Mouse (Mus musculus): ENCODE measurements at regions not wholly inside any gene's neighbourhood (a gene's known extent, or its start where the extent isn't known, plus 50 kb on each side); places are given as distances from the start of the nearest gene placed in this dataset.

- Histone ChIP-seq H3K27ac (ENCODE audit: low read length) (peak overlapping the region; percentile 86), H3K4me1 (replicated peaks; ENCODE audit: control insufficient read depth, insufficient read depth, low read length) (peaks cover 28% of the 10 kb centered on the region), H3K9me3 (ENCODE audit: control insufficient read depth, low read length) (no peaks in the 10 kb centered on the region; the same call in 1 of the 2 replicates), H3K9ac (replicated peaks; ENCODE audit: low read depth, low read length) (no peak overlapping the region; the same call in 1 of the 2 replicates), H3K4me3 (replicated peaks; ENCODE audit: low read length) (no peak overlapping the region), H3K4me2 (ENCODE audit: low read length) (no peak overlapping the region), H3K27me3 (replicated peaks; ENCODE audit: control insufficient read depth, insufficient read depth, low read length) (no peaks in the 10 kb centered on the region), H3K36me3 (ENCODE audit: control insufficient read depth, insufficient read depth) (no peaks in the 10 kb centered on the region)
- ATAC-seq, result no peak
- WGBS, result 10% methylated on average over 4 of the region's 4 CpGs
These were observed 97.2 kb upstream of the Pam start for GRCm38 (mm10) chr1:98192671-98193070.

GRCm38 (mm10) chr1:98192044-98192484, 96.6 kb upstream of the Pam start:
- peak overlapping the region; percentile 34 for H3K9ac ChIP-seq (replicated peaks; ENCODE audit: low read depth, low read length)
- H3K27ac ChIP-seq (ENCODE audit: low read length), result peak overlapping the region; percentile 86
- peak overlapping the region; percentile 37 for H3K4me2 ChIP-seq (ENCODE audit: low read length)
- H3K9me3 ChIP-seq (ENCODE audit: control insufficient read depth, low read length), result no peaks in the 10 kb centered on the region; the same call in 1 of the 2 replicates
- H3K36me3 ChIP-seq (ENCODE audit: control insufficient read depth, insufficient read depth), result no peaks in the 10 kb centered on the region
- ATAC-seq, result peak; percentile 29; the same call in 1 of the 2 replicates
- H3K27me3 ChIP-seq (replicated peaks; ENCODE audit: control insufficient read depth, insufficient read depth, low read length), result no peaks in the 10 kb centered on the region
- H3K4me3 ChIP-seq (replicated peaks; ENCODE audit: low read length), result no peak overlapping the region
- peaks cover 28% of the 10 kb centered on the region for H3K4me1 ChIP-seq (replicated peaks; ENCODE audit: control insufficient read depth, insufficient read depth, low read length)
- 15% methylated on average over 8 of the region's 8 CpGs for WGBS

- Histone ChIP-seq H3K9ac (replicated peaks; ENCODE audit: low read depth, low read length) (no peak overlapping the region), H3K4me2 (ENCODE audit: low read length) (peak overlapping the region; percentile 41; the same call in 1 of the 2 replicates)
- WGBS, result 3% methylated on average over 2 of the region's 2 CpGs
These were observed 95.9 kb upstream of the Pam start for GRCm38 (mm10) chr1:98191331-98191730.

GRCm38 (mm10) chr1:98190741-98191140, 95.3 kb upstream of the Pam start:
- 8% methylated on average over 6 of the region's 6 CpGs for WGBS
- no peak overlapping the region; the same call in 1 of the 2 replicates for H3K9ac ChIP-seq (replicated peaks; ENCODE audit: low read depth, low read length)

More at GRCm38 (mm10) chr1:98191331-98191730, 95.9 kb upstream of the Pam start:
- Histone ChIP-seq H3K27me3 (replicated peaks; ENCODE audit: control insufficient read depth, insufficient read depth, low read length) (no peaks in the 10 kb centered on the region), H3K4me3 (replicated peaks; ENCODE audit: low read length) (no peak overlapping the region), H3K27ac (ENCODE audit: low read length) (peak overlapping the region; percentile 87), H3K9me3 (ENCODE audit: control insufficient read depth, low read length) (no peaks in the 10 kb centered on the region; the same call in 1 of the 2 replicates), H3K4me1 (replicated peaks; ENCODE audit: control insufficient read depth, insufficient read depth, low read length) (peaks cover 28% of the 10 kb centered on the region), H3K36me3 (ENCODE audit: control insufficient read depth, insufficient read depth) (no peaks in the 10 kb centered on the region)
- 0 out of 2 replicates have a peak, but pooled peaks have one; percentile 7 for ATAC-seq

GRCm38 (mm10) chr1:98189991-98190471, 94.6 kb upstream of the Pam start:
- no peak overlapping the region for H3K4me3 ChIP-seq (replicated peaks; ENCODE audit: low read length)
- H3K27me3 ChIP-seq (replicated peaks; ENCODE audit: control insufficient read depth, insufficient read depth, low read length), result no peaks in the 10 kb centered on the region
- no peaks in the 10 kb centered on the region; the same call in 1 of the 2 replicates for H3K9me3 ChIP-seq (ENCODE audit: control insufficient read depth, low read length)
- ATAC-seq, result peak; percentile 96
- 0 out of 2 replicates have a peak overlapping the region, but pooled peaks have one; percentile 17 for H3K4me2 ChIP-seq (ENCODE audit: low read length)
- no peaks in the 10 kb centered on the region for H3K36me3 ChIP-seq (ENCODE audit: control insufficient read depth, insufficient read depth)
- peaks cover 28% of the 10 kb centered on the region for H3K4me1 ChIP-seq (replicated peaks; ENCODE audit: control insufficient read depth, insufficient read depth, low read length)
- no peak overlapping the region for H3K9ac ChIP-seq (replicated peaks; ENCODE audit: low read depth, low read length)
- H3K27ac ChIP-seq (ENCODE audit: low read length), result peak overlapping the region; percentile 77
- WGBS, result 6% methylated on average over 6 of the region's 6 CpGs

More at GRCm38 (mm10) chr1:98190741-98191140, 95.3 kb upstream of the Pam start:
- Histone ChIP-seq H3K4me2 (ENCODE audit: low read length) (peak overlapping the region; percentile 41), H3K4me3 (replicated peaks; ENCODE audit: low read length) (no peak overlapping the region), H3K27me3 (replicated peaks; ENCODE audit: control insufficient read depth, insufficient read depth, low read length) (no peaks in the 10 kb centered on the region), H3K4me1 (replicated peaks; ENCODE audit: control insufficient read depth, insufficient read depth, low read length) (peaks cover 28% of the 10 kb centered on the region), H3K9me3 (ENCODE audit: control insufficient read depth, low read length) (no peaks in the 10 kb centered on the region; the same call in 1 of the 2 replicates), H3K36me3 (ENCODE audit: control insufficient read depth, insufficient read depth) (no peaks in the 10 kb centered on the region), H3K27ac (ENCODE audit: low read length) (peak overlapping the region; percentile 87)
- ATAC-seq, result 0 out of 2 replicates have a peak, but pooled peaks have one; percentile 14

- Histone ChIP-seq H3K4me2 (ENCODE audit: low read length) (0 out of 2 replicates have a peak overlapping the region, but pooled peaks have one; percentile 23), H3K9me3 (ENCODE audit: control insufficient read depth, low read length) (no peaks in the 10 kb centered on the region), H3K27me3 (replicated peaks; ENCODE audit: control insufficient read depth, insufficient read depth, low read length) (no peaks in the 10 kb centered on the region), H3K27ac (ENCODE audit: low read length) (peak overlapping the region; percentile 33), H3K36me3 (ENCODE audit: control insufficient read depth, insufficient read depth) (no peaks in the 10 kb centered on the region), H3K9ac (replicated peaks; ENCODE audit: low read depth, low read length) (0 out of 2 replicates have a peak overlapping the region, but pooled peaks have one; percentile 29), H3K4me3 (replicated peaks; ENCODE audit: low read length) (no peak overlapping the region), H3K4me1 (replicated peaks; ENCODE audit: control insufficient read depth, insufficient read depth, low read length) (peaks cover 5% of the 10 kb centered on the region; the same call in 1 of the 2 replicates)
- peak; percentile 72 for ATAC-seq
- WGBS, result 6% methylated on average over 6 of the region's 6 CpGs
These were observed 84.9 kb upstream of the Pam start for GRCm38 (mm10) chr1:98180372-98180771.

GRCm38 (mm10) chr1:98179030-98179429, 83.6 kb upstream of the Pam start:
- H3K4me1 ChIP-seq (replicated peaks; ENCODE audit: control insufficient read depth, insufficient read depth, low read length), result peaks cover 14% of the 10 kb centered on the region
- no peak overlapping the region for H3K27ac ChIP-seq (ENCODE audit: low read length)
- 38% methylated on average over 1 of the region's 1 CpGs for WGBS
- H3K9ac ChIP-seq (replicated peaks; ENCODE audit: low read depth, low read length), result no peak overlapping the region
- no peak overlapping the region for H3K4me2 ChIP-seq (ENCODE audit: low read length)
- H3K27me3 ChIP-seq (replicated peaks; ENCODE audit: control insufficient read depth, insufficient read depth, low read length), result no peaks in the 10 kb centered on the region
- H3K9me3 ChIP-seq (ENCODE audit: control insufficient read depth, low read length), result no peaks in the 10 kb centered on the region
- H3K36me3 ChIP-seq (ENCODE audit: control insufficient read depth, insufficient read depth), result no peaks in the 10 kb centered on the region
- H3K4me3 ChIP-seq (replicated peaks; ENCODE audit: low read length), result no peak overlapping the region
- peak; percentile 57 for ATAC-seq

- 65% methylated on average over 4 of the region's 4 CpGs for WGBS
- no peak for ATAC-seq
These were observed 79.3 kb upstream of the Pam start for GRCm38 (mm10) chr1:98174811-98175132.

GRCm38 (mm10) chr1:98173907-98174810, 78.7 kb upstream of the Pam start:
- 51% methylated on average over 11 of the region's 11 CpGs for WGBS
- ATAC-seq, result peak; percentile 72
- Histone ChIP-seq H3K27ac (ENCODE audit: low read length) (peak overlapping the region; percentile 48), H3K27me3 (replicated peaks; ENCODE audit: control insufficient read depth, insufficient read depth, low read length) (no peaks in the 10 kb centered on the region), H3K36me3 (ENCODE audit: control insufficient read depth, insufficient read depth) (no peaks in the 10 kb centered on the region), H3K9ac (replicated peaks; ENCODE audit: low read depth, low read length) (no peak overlapping the region), H3K4me2 (ENCODE audit: low read length) (no peak overlapping the region), H3K4me3 (replicated peaks; ENCODE audit: low read length) (no peak overlapping the region), H3K4me1 (replicated peaks; ENCODE audit: control insufficient read depth, insufficient read depth, low read length) (peaks cover 12% of the 10 kb centered on the region), H3K9me3 (ENCODE audit: control insufficient read depth, low read length) (no peaks in the 10 kb centered on the region)

More at GRCm38 (mm10) chr1:98174811-98175132, 79.3 kb upstream of the Pam start:
- H3K4me3 ChIP-seq (replicated peaks; ENCODE audit: low read length), result no peak overlapping the region
- no peak overlapping the region for H3K27ac ChIP-seq (ENCODE audit: low read length)
- no peaks in the 10 kb centered on the region for H3K27me3 ChIP-seq (replicated peaks; ENCODE audit: control insufficient read depth, insufficient read depth, low read length)
- H3K9me3 ChIP-seq (ENCODE audit: control insufficient read depth, low read length), result no peaks in the 10 kb centered on the region
- peaks cover 12% of the 10 kb centered on the region for H3K4me1 ChIP-seq (replicated peaks; ENCODE audit: control insufficient read depth, insufficient read depth, low read length)
- H3K36me3 ChIP-seq (ENCODE audit: control insufficient read depth, insufficient read depth), result no peaks in the 10 kb centered on the region
- no peak overlapping the region for H3K9ac ChIP-seq (replicated peaks; ENCODE audit: low read depth, low read length)
- H3K4me2 ChIP-seq (ENCODE audit: low read length), result no peak overlapping the region

All from forebrain, embryonic 16.5 days (tissue).